Mouse (Mus musculus): ENCODE data around the gene Zc3hav1.
A peak's percentile ranks its signal among the peaks of the same experiment; 100 is the strongest.
"Not testable (repeated sequence)": the region's sequence is repeated elsewhere in the genome, so short reads cannot be mapped to it uniquely, and the experiment has no call there.

Gene Zc3hav1

DNA sequence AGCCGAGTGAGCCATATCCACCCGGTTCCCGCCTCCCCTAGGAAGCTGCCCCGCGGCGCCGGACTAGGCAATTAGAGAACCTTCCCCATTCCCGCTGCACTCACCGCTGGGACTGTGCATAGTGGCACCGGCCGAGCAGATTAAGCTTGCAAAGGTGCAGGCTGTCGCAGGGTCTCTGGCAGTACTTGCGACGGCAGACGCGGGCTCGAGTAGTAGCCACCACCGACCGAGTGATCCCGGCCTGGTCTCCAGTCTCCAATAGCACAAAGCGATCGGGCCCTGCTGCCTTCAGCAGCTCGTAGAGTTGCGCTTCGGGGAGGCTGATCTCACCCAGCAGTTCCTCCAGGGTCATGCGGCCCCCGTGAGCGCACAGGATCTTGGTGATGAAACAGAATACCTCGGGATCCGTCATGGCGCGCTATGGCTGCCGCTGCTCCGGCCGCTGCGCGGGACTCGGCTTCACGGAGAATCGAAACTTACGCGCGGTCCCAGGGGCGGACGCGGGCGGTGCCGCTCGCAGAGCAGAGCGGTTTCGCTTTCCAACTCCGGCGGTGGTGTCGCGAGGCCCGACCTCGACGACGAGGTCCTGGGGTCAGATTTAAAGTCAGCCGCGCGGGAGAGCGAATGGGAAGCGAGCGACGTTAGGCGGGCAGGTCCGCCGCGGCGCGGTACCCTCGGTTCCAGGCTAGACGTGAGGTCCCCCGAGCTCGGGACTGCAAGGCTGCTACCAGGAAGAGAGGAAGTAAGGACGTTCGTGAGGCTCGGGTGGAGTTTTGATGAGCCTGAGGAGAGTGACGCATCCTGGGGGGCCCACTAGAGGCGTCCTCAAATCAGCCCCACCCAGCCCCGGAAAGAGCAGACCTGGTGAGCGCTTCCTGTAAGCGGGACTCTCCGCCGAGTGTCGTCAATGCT lies at the start of gene Zc3hav1:
Gene Zc3hav1, minus strand, starts transcription at position 793 of the 912 bp plus-strand sequence.
- peak; percentile 64 for DNase-seq (ENCODE audit: low spot score)

- peak; percentile 67 for DNase-seq (ENCODE audit: low spot score)
Measured at GRCm38 (mm10) chr6:38389671-38390070, 35.3 kb upstream of the Zc3hav1 start.

DNA sequence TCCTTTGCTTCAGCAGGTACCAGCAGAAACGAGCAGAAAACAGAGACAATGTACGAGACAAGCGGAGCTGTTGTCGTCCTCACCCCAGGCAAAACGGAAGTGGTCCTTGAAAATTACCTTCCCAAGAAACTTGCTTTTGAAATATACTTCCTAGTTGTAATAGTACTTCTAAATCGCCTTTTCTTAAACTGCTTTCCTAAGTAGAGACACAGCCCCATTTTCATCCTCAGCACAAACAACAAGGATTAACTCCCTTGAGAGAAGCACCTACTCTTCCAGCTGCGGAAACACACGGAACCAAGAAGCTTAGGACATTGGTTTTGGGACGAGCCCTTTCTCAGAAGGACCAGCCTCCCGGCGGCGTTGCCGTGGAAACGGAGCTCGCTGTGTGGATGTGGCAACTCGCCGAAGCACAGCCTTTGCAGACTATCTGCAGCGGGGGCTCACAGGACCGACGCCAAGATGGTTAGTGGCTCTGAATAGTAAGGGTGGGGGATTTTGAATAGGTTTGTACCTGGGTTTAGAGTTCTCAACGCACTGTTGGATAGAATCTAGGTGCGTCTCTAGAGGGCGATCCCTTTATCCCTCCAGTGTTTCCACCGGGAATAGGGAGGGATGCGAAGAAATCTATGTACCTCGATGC lies 26.8 kb upstream of the Zc3hav1 start, which contains the start of gene Ttc26:
Gene Ttc26, plus strand, starts transcription at position 341 of the 643 bp plus-strand sequence.
- peak; percentile 95 for DNase-seq (ENCODE audit: low spot score)

DNA sequence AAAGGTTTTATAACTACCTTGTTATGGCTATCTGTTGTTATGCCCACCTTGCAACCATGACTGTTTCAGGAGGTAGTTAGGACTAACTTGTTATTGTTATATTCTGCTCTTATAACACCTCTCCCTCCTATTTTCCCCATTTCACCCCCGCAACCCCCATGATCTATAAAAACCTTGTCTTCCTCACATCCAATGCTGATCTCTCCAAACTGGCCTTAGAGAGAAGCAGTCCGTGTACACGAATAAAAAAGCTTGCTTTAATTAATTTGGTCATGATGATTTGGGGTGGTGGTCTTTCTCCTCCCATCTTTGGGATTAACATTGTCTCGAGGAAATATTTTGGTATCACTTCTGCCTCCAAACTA lies 26.3 kb upstream of the Zc3hav1 start:
- DNase-seq (ENCODE audit: low spot score) = no peak

GRCm38 (mm10) chr6:38374271-38374670 lies 19.9 kb upstream of the Zc3hav1 start:
- no peak for DNase-seq (ENCODE audit: low spot score)

GRCm38 (mm10) chr6:38369945-38370344 lies 15.5 kb upstream of the Zc3hav1 start:
- no peak for DNase-seq (ENCODE audit: low spot score)

DNA sequence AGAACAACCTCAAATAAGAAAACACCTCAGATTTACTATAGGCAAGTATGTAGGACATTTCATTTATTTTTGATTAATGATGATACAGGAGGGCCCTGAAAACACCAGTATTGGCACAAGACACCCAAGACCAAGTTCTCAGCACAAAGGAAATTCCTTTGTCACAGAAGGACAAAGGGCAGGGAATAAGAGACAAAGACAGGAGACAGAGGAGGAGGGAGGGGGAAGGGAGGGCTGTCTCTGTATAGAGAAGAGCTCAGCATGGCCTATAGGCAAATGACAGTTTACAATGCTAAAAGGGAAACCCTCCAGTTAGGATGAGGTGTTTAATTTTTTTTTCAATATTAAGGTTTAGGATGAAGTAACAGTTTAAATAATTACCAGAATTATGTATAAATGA lies 9.7 kb upstream of the Zc3hav1 start:
- DNase-seq (ENCODE audit: low spot score) = peak; percentile 55

GRCm38 (mm10) chr6:38363370-38363769 lies 9.0 kb upstream of the Zc3hav1 start:
- peak; percentile 18 for DNase-seq (ENCODE audit: low spot score)

GRCm38 (mm10) chr6:38361937-38362336 lies 7.5 kb upstream of the Zc3hav1 start:
- no peak for DNase-seq (ENCODE audit: low spot score)

- DNase-seq (ENCODE audit: low spot score) = no peak
Measured at GRCm38 (mm10) chr6:38361065-38361464, 6.7 kb upstream of the Zc3hav1 start.

DNA sequence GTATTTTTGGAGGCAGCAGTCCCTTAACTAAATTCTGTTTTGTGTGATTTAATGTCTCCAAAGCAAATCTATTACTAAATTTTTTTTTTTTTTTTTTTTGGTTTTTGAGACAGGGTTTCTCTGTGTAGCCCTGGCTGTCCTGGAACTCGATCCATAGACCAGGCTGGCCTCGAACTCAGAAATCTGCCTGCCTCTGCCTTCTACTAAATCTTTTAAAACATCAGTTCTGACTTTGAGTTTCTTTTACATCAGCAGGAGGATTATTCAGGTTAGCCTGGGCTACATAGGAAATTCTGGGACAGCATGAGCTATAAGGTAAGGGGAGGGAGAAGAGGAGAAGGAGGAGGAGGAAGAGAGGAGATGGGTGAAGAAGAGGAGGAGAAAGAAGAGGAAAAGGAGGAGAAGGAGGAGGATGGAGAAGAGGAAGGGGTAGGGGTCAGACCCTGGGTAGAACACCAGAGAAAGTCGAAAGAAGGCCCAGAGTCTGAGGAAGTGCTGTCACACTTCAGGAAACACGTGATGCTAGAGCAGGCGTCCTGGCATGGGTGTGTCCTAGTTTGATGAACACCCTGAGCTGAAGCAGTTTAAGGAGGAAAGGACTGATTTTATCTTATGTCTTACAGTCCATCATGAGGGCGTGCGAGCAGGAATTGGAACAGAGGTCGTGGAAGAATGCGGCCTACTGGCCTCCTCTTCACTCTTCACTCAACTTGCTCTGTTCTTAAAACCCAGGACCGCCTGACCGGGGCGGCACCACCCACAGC lies 5.5 kb upstream of the Zc3hav1 start:
- no peak for DNase-seq (ENCODE audit: low spot score)

GRCm38 (mm10) chr6:38359044-38359735 lies 4.8 kb upstream of the Zc3hav1 start:
- not testable (repeated sequence) for DNase-seq (ENCODE audit: low spot score)

DNA sequence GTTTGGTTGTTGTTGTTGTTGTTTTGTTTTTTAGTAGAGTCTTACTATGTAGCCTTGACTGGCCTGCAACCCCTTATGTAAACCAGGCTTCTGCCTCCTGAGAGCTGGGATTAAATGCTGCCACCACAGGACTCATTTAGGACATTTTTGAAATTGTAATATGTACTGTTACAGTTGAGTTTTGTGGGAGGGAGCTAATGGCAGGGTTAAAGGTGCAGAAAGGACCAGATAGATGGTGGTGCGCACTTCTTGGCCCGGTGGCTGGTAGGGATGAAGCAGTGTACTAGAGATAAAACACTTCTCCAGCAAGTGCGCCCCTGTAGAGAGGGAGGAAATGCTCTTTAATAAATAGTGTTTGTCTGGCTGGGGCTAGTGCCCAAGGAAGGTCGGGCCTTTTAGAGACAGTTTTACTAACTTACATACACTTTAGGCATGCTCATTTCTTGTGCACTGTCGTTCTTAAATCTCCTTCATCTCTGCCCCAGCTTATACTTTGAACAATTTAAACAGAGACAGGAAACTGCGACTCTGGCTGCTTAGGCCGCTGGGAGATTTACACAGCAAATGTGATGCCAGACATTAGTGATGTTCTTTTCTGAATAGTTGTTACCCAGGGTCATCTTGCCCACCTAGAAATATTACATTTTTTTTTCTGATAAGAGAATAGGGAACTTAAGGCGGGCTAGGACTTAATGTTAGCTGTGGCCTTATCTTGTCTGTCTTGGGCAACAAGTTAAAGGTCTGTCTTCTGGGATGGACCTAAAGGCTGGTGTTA lies 4.0 kb upstream of the Zc3hav1 start:
- no peak for DNase-seq (ENCODE audit: low spot score)

- DNase-seq (ENCODE audit: low spot score) = no peak
Measured at GRCm38 (mm10) chr6:38357603-38358252, 3.3 kb upstream of the Zc3hav1 start.

DNA sequence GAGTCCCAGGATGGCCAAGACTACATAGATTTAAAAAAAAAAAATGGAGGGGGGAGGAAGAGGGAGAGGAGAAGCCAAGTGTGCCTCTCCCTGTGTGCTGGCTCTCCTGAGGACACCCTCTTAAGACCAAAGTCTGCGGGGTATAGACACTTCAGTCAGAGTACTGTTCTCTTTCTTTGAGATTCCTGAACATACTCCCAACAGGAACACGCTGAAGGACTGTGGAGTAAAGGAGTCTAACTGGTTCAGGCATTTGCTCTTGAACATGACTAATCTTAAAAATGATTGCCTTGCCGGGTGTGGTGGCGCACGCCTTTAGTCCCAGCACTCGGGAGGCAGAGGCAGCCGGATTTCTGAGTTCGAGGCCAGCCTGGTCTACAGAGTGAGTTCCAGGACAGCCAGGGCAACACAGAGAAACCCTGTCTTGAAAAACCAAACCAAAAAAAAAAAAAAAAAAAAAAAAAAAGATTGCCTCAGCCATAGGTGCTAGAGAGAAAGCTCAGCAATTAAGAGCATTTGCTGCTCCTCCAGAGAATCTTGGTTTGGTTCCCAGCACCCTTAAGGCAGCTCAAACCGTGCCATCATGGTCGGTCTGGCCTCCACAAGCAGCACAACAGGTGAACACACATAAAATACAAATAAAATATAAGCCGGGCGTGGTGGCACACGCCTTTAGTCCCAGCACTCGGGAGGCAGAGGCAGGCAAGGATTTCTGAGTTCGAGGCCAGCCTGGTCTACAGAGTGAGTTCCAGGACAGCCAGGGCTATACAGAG lies 2.4 kb upstream of the Zc3hav1 start:
- not testable (repeated sequence) for DNase-seq (ENCODE audit: low spot score)

- DNase-seq (ENCODE audit: low spot score) = peak; percentile 50
Measured at GRCm38 (mm10) chr6:38355862-38356261, 1.5 kb upstream of the Zc3hav1 start.

DNA sequence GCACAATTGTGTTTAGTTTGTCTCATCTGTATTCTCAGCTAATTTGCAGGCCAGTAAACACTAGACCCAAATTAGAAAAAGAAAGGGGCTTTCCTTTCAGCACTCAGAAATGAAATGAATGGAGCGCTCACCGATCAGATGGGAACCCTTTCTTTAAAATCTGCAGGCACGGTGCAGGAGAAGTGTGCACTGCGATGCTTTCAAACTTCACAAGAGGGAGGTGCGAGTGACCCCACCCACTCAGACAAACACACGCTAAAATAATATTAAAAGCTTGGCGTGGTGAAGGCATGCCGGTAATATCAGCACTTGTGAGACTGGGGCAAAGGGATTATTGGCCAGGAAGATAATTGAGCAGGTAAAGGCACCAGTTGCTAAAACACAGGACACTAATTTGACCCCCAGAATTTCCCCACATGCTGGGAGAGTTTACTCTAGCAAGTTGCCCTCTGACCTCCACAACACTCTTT lies 986 bp upstream of the Zc3hav1 start:
- DNase-seq (ENCODE audit: low spot score) = no peak

GRCm38 (mm10) chr6:38354723-38355353 lies 435 bp upstream of the Zc3hav1 start:
- DNase-seq (ENCODE audit: low spot score) = peak; percentile 44

DNA sequence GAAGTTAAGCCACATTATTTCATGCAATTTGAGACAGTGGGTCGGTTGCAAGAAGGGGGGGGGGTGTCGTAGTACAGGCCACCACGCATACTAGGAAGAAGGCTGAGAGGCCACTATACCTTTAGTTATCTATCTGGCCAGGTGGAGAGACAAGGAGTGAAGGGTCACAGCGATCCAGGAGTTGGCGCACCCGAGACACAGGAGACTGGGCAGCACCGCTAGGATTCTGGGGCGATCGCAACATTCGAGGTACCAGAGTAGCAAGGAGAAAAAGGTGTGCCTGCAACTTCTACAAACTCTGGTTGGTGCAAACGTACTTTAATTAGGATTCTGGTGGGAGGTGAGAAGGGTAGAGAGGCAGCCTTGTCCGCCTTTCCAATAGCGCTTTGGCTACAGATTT lies 1.2 kb downstream of the Zc3hav1 start:
- peak; percentile 31 for DNase-seq (ENCODE audit: low spot score)
